Mouse (Mus musculus): Measurements from ENCODE around the gene Nat14. TPM values are rescaled to one million over a fixed set of nuclear protein-coding genes. Genes with fewer than 3 reads are reported as not detected.

Nat14 gene
- polyA plus RNA-seq, 1 experiment from 2014 or later: 5.3 TPM

- TF ChIP-seq CTCF (IDR thresholded peaks at IDR 0.05): no peak
- peaks cover 3% of the 10 kb centered on the region for H3K27me3 ChIP-seq
- in situ Hi-C loops (cut with MboI; ENCODE audit: low pct_unique_long_range_greater_than_20kb): no loop called here
- no peak for ATAC-seq
- CTCF ChIA-PET: interaction anchor here (1.2 to 1.8 kb wide), 2 partner anchors 10 to 32 kb away, joined by 3 to 4 read pairs; partner anchors contain the start of gene Isoc2b
- POLR2A ChIA-PET: no interaction called here
- DNase-seq (ENCODE audit: low read depth, low spot score): no peak
Measured at GRCm38 (mm10) chr7:4901171-4901570, 20.7 kb upstream of the Nat14 start.

DNA sequence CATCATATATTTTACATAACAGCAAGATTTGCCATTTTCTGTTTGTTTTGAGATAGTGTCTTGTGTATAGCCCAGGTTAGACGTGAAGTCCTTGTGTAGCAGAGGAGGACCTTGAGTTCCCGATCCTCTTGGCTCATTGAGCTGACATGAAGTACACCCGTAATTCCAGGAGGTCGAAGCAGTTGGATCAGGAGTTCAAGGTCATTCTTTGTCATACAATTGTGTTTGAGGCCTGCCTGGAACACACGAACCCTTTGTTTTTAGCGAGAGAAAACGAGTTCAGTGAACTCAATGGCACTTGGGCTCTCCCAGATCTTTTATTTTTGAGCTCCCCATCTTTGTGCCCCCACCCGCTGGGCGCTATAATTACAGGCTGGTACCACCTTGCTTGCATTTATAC, 19.4 kb upstream of the Nat14 start:
- CTCF ChIA-PET: interaction anchor here (0.9 to 1.2 kb wide), 2 partner anchors 9 to 89 kb away, joined by 3 read pairs; no protein-coding TSS in a partner anchor
- in situ Hi-C loops (cut with MboI; ENCODE audit: low pct_unique_long_range_greater_than_20kb): no loop called here
- no peak for DNase-seq (ENCODE audit: low read depth, low spot score)

DNA sequence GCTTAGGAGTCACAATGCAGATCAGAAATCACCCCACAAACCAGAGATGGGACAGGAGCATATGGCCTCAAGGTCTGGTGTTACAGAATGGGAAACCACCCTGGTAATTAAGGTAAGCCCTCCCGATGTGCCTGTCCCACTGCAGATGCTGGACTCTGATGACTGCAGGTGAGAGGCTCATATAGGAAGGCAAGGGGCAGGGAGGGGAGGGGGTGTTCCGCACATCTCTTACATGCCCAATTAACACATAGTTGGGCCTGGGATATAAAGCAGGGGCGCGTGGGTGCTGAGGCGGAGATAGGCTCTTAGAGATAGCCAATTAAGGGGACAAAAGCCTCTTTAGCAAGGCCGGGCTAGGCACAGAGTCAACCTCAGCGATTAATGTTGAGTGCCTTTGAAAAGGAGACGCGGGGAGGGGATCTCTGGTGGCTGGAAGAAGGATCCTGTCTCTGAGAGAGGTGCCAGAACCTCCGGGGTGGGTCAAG, 15.3 kb upstream of the Nat14 start, which contains the start of gene Gm36210:
Gene Gm36210, minus strand, starts transcription at position 51 of the 485 bp plus-strand sequence.
- ChIA-PET POLR2A (no interaction called here), CTCF (no interaction called here)
- no peak for ATAC-seq
- DNase-seq (ENCODE audit: low read depth, low spot score): no peak
- in situ Hi-C loops (cut with MboI; ENCODE audit: low pct_unique_long_range_greater_than_20kb): no loop called here
- TF ChIP-seq CTCF (IDR thresholded peaks at IDR 0.05): no peak
- H3K27me3 ChIP-seq: peaks cover 3% of the 10 kb centered on the region

More for the DNA sequence above, 19.4 kb upstream of the Nat14 start:
- no peak for ATAC-seq
- POLR2A ChIA-PET: no interaction called here
- H3K27me3 ChIP-seq: peaks cover 3% of the 10 kb centered on the region
- no peak for TF ChIP-seq CTCF (IDR thresholded peaks at IDR 0.05)

DNA sequence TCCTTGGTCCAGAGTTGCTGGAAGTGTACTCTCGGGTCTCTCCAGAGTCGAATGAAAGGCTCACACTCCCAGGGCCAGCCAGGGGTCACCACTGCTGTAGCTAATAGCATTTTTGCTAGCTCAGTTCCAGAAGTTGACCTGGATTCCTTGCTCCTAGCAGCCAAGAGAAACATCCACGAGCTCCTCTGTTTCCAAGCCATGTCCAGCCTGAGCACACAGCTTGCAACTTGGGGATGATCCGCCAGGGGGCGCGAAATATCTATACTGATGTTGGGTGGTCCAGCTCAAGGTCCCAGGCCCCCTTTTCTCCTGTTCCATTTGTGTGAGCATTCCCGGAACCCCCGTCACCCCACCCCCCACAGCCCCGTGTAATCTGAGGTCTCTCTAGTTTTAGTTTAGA, 10.3 kb upstream of the Nat14 start:
- CTCF ChIA-PET: interaction anchor here (0.7 to 1.9 kb wide), 3 partner anchors 10 to 29 kb away, joined by 3 to 7 read pairs (median 3); no protein-coding TSS in a partner anchor
- TF ChIP-seq CTCF (IDR thresholded peaks at IDR 0.05): no peak
- in situ Hi-C loops (cut with MboI; ENCODE audit: low pct_unique_long_range_greater_than_20kb): no loop called here

DNA sequence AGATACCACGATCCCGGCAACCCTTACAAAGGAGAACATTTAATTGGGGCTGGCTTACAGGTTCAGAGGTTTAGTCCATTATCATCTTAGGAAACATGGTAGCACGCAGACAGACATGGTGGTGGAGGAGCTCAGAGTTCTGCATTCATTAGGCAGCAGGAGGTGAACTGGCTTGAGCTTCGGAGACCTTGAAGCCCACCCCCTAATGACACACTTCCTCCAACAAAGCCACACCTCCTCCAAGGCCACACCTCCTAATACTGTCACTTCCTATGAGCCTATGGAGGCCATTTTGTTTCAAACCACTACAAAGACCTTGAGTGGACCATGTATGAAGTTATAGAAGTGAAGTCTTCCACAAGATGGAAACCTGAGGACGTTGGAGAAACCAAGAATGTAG, 9.6 kb upstream of the Nat14 start:
- ATAC-seq: no peak
- TF ChIP-seq CTCF (IDR thresholded peaks at IDR 0.05): no peak
- ChIA-PET POLR2A (no interaction called here), CTCF (interaction anchor here (1.9 kb wide), 1 partner anchor 28 kb away, joined by 7 read pairs; no protein-coding TSS in a partner anchor)
- in situ Hi-C loops (cut with MboI; ENCODE audit: low pct_unique_long_range_greater_than_20kb): no loop called here
- no peaks in the 10 kb centered on the region for H3K27me3 ChIP-seq
- no peak for DNase-seq (ENCODE audit: low read depth, low spot score)

More for the DNA sequence above, 10.3 kb upstream of the Nat14 start:
- ATAC-seq: no peak
- POLR2A ChIA-PET: no interaction called here
- no peaks in the 10 kb centered on the region for H3K27me3 ChIP-seq
- DNase-seq (ENCODE audit: low read depth, low spot score): no peak

GRCm38 (mm10) chr7:4915007-4915665, 6.7 kb upstream of the Nat14 start, which contains the start of gene Zfp628:
Gene Zfp628, plus strand, starts transcription at chr7:4915217.
- DNase-seq (ENCODE audit: low read depth, low spot score) (peak; percentile 82), ATAC-seq (peak; percentile 89)
- POLR2A ChIA-PET: interaction anchor here (0.6 to 1.2 kb wide), 6 partner anchors 10 to 413 kb away, joined by 3 to 6 read pairs (median 3); no protein-coding TSS in a partner anchor
- no peaks in the 10 kb centered on the region for H3K27me3 ChIP-seq
- in situ Hi-C loops (cut with MboI; ENCODE audit: low pct_unique_long_range_greater_than_20kb): loop anchor here (5.0 kb wide), 1 partner anchor 103 kb away; the partner anchor contains the start of gene Ube2s
- no peak for TF ChIP-seq CTCF (IDR thresholded peaks at IDR 0.05)
- CTCF ChIA-PET: interaction anchor here (1.1 to 2.6 kb wide), 3 partner anchors 10 to 103 kb away, joined by 3 to 6 read pairs (median 5); partner anchors contain the start of genes Ssc5d and Ube2s

- no peaks in the 10 kb centered on the region for H3K27me3 ChIP-seq
- DNase-seq (ENCODE audit: low read depth, low spot score): no peak
- ChIA-PET POLR2A (interaction anchor here (0.6 to 0.9 kb wide), 5 partner anchors 9 to 414 kb away, joined by 3 to 4 read pairs (median 3); no protein-coding TSS in a partner anchor), CTCF (interaction anchor here (1.1 to 2.6 kb wide), 3 partner anchors 10 to 104 kb away, joined by 3 to 6 read pairs (median 5); partner anchors contain the start of genes Ssc5d and Ube2s)
- peak; percentile 46 for ATAC-seq
- in situ Hi-C loops (cut with MboI; ENCODE audit: low pct_unique_long_range_greater_than_20kb): loop anchor here (5.0 kb wide), 1 partner anchor 104 kb away; the partner anchor contains the start of gene Ube2s
- no peak for TF ChIP-seq CTCF (IDR thresholded peaks at IDR 0.05)
Measured at GRCm38 (mm10) chr7:4915669-4916416, 6.0 kb upstream of the Nat14 start.

- CTCF ChIA-PET: no interaction called here
- no peak for DNase-seq (ENCODE audit: low read depth, low spot score)
- in situ Hi-C loops (cut with MboI; ENCODE audit: low pct_unique_long_range_greater_than_20kb): loop anchor here (5.0 kb wide), 1 partner anchor 105 kb away; the partner anchor contains the start of gene Ube2s
- no peak for ATAC-seq
- no peaks in the 10 kb centered on the region for H3K27me3 ChIP-seq
- POLR2A ChIA-PET: no interaction called here
- no peak for TF ChIP-seq CTCF (IDR thresholded peaks at IDR 0.05)
Measured at GRCm38 (mm10) chr7:4917494-4917893, 4.3 kb upstream of the Nat14 start.

DNA sequence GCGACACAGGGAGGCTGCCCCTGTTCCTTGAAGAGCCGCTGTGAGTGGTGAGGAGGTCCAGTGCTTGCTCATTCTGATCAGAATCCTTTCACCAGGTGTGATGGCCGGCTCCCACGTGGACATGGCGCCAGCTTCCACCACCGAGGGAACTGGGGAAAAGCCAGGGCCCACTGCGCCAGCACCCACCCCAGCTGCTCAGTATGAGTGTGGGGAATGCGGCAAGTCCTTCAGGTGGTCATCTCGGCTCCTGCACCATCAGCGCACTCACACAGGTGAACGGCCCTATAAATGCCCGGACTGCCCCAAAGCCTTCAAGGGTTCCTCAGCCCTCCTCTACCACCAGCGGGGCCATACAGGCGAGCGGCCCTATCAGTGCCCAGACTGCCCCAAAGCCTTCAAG, 3.1 kb upstream of the Nat14 start:
- DNase-seq (ENCODE audit: low read depth, low spot score) (no peak), ATAC-seq (no peak)
- H3K27me3 ChIP-seq: no peaks in the 10 kb centered on the region
- in situ Hi-C loops (cut with MboI; ENCODE audit: low pct_unique_long_range_greater_than_20kb): loop anchor here (5.0 kb wide), 1 partner anchor 106 kb away; the partner anchor contains the start of gene Ube2s
- ChIA-PET POLR2A (no interaction called here), CTCF (no interaction called here)
- no peak for TF ChIP-seq CTCF (IDR thresholded peaks at IDR 0.05)

GRCm38 (mm10) chr7:4919096-4919495, 2.7 kb upstream of the Nat14 start:
- no peaks in the 10 kb centered on the region for H3K27me3 ChIP-seq
- in situ Hi-C loops (cut with MboI; ENCODE audit: low pct_unique_long_range_greater_than_20kb): loop anchor here (5.0 kb wide), 1 partner anchor 107 kb away; the partner anchor contains the start of gene Ube2s
- CTCF ChIA-PET: no interaction called here
- DNase-seq (ENCODE audit: low read depth, low spot score): no peak
- no peak for ATAC-seq
- no peak for TF ChIP-seq CTCF (IDR thresholded peaks at IDR 0.05)
- POLR2A ChIA-PET: no interaction called here
